Mouse (Mus musculus): ENCODE measurements around the gene Gria2. TPM values are rescaled to one million over a fixed set of nuclear protein-coding genes. Genes with fewer than 3 reads are reported as not detected.
A peak's percentile ranks its signal among the peaks of the same experiment; 100 is the strongest.

Gria2 gene
- polyA plus RNA-seq, 1 experiment from 2014 or later: 2.7 TPM

DNA sequence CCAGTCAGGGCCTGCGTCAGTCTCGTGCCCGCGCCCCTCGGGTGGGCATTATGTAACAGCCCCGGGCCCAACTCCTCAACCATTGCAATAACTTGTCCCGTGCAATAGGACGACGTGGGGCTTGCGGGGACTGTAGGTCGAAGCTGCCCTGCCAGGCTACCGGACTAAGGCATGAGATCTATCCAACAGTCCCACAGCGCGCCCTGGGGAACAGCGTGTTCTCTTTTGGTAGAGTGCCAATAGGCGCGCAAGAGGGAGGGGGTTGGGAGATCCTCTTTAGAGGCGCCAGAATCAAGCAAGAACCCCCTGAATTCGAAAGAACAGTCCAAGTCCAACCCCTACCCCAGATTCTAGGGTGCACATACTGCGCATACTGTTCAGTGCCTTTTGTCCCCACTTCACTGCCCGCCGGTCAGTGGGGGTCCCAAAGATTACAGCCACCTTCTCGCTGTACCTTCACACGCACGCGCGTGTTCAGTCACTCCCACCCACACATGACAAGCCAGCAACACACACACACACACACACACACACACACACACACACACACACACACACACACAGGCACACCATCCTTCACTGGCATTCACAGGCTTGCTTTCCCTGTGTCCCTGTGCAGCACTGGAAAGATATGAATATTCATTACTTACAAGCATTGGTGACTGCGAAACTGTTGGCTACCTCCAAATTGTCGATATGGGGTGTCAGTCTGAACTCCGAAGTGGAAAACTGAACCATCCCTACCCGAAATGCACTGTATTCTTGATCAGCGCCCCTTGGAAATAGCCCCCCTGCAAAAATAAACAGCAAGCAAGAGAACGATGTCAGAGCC lies 1.4 kb downstream of the Gria2 start:
- no peak overlapping the region for H3K27ac ChIP-seq
- WGBS: 10% methylated on average over 33 of the region's 33 CpGs
- H3K4me3 ChIP-seq (replicated peaks): peak overlapping the region; percentile 23
- H3K9ac ChIP-seq: no peak overlapping the region
- no peak; the same call in 1 of the 2 replicates for ATAC-seq (ENCODE audit: insufficient read depth, low FRiP score, low read depth)
- H3K4me1 ChIP-seq: peaks cover 12% of the 10 kb centered on the region; the same call in 1 of the 2 replicates
- H3K4me2 ChIP-seq: peak overlapping the region; percentile 50
- no peaks in the 10 kb centered on the region for H3K9me3 ChIP-seq
- H3K36me3 ChIP-seq: no peaks in the 10 kb centered on the region
- H3K27me3 ChIP-seq (replicated peaks): peaks cover 28% of the 10 kb centered on the region

DNA sequence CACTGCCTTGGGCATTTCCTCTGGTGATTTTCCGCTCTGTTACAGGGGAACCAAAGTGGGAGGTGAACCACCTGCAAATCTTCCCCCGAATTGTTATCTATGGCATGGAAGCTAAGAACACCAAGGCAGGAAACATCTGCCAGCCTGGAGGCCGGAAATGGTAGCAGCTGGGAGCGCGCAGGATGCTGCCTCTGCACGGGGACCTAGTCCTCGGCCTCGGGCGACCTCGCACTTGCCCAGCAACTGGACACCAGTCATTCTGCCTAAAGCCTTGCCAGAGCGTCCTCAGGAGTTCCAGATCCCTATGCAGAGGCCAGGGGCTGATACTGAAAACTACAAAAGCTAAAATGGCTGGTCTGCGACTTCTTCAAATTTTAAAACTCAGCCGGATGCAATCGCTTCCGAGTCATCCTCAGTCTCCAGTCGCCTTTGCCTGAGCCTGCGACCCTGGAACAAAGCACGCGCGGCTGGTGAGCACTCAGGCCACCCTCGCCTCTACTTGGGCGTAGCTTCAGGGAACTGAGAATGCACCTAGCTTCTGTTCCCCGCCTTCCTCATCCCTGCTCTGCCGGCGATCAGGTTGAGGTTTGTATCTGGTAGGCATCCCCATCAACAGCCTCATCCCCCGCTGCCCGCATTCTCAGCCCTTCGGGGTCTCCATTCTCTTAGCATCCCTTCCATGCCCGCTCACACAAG lies 2.2 kb downstream of the Gria2 start:
- Histone ChIP-seq H3K4me2 (peak overlapping the region; percentile 50), H3K27me3 (replicated peaks) (peaks cover 28% of the 10 kb centered on the region), H3K4me3 (replicated peaks) (peak overlapping the region; percentile 23), H3K9me3 (no peaks in the 10 kb centered on the region), H3K36me3 (no peaks in the 10 kb centered on the region), H3K9ac (no peak overlapping the region), H3K27ac (no peak overlapping the region), H3K4me1 (peaks cover 12% of the 10 kb centered on the region; the same call in 1 of the 2 replicates)
- 4% methylated on average over 29 of the region's 29 CpGs for WGBS
- no peak for ATAC-seq (ENCODE audit: insufficient read depth, low FRiP score, low read depth)

DNA sequence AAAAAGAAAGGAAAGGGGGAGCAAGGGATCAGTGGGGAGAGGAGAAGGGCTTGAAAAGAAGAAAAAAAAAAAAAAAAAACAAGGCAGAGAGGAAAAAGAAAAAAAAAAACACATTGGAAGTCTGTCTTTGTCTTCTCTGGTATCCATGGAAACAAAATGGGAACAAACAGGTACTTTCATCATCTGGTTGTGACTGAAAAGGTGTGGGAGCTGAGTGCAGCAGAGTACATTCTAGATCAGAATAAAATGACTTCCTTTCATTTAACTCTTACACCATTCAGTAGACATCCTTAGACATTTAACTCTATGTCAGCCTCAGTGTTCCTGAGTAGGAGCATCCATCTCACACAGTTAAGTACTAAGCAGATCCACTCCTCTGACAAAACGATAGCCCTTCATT lies 4.7 kb downstream of the Gria2 start:
- WGBS: 73% methylated on average over 1 of the region's 1 CpGs
- Histone ChIP-seq H3K36me3 (no peaks in the 10 kb centered on the region), H3K4me1 (peaks cover 12% of the 10 kb centered on the region; the same call in 1 of the 2 replicates), H3K27me3 (replicated peaks) (peaks cover 28% of the 10 kb centered on the region), H3K9me3 (no peaks in the 10 kb centered on the region), H3K27ac (no peak overlapping the region), H3K4me2 (no peak overlapping the region), H3K4me3 (replicated peaks) (no peak overlapping the region), H3K9ac (no peak overlapping the region)
- ATAC-seq (ENCODE audit: insufficient read depth, low FRiP score, low read depth): no peak

DNA sequence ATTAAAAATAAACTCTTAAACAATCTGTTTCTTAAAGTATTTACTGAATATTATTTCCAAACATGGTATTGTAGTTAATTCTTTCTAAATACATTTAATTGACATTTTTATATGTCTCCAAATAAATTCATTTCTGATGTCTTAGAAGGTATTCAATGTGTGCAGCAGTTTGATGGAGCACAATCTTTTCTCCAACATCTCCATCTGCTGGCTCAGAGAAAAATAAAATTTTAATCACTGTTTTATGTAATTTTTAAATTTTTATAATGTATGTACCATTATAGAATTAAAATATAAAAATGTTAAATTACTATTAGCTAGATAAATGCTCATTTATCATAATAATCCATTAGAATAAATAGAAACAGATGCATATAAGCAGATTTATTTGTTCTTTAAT lies 5.9 kb downstream of the Gria2 start:
- Histone ChIP-seq H3K27me3 (replicated peaks) (peaks cover 18% of the 10 kb centered on the region), H3K36me3 (no peaks in the 10 kb centered on the region), H3K4me1 (peaks cover 12% of the 10 kb centered on the region; the same call in 1 of the 2 replicates), H3K4me2 (no peak overlapping the region), H3K27ac (no peak overlapping the region), H3K9me3 (no peaks in the 10 kb centered on the region), H3K9ac (no peak overlapping the region), H3K4me3 (replicated peaks) (no peak overlapping the region)
- no peak for ATAC-seq (ENCODE audit: insufficient read depth, low FRiP score, low read depth)

DNA sequence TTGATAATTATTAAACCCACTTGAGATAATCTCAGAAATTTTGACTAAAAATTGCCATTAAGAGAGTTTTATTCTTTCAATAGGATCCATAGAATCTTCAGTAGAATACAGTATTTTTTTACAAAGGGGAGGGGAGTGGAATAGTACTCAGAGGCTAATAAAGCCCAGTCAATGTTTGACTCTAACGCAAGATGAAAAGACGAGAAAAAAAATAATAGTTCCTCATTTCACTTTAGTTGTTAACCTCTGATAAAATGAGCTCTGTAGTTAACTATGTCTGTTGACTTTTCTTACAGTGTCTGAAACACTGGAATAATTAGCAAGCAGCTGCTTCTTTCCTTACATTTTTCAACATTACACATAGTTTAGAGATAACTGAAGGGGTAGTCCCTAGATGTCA lies 7.4 kb downstream of the Gria2 start:
- Histone ChIP-seq H3K9ac (no peak overlapping the region), H3K4me2 (no peak overlapping the region), H3K36me3 (no peaks in the 10 kb centered on the region), H3K4me3 (replicated peaks) (no peak overlapping the region), H3K27ac (no peak overlapping the region), H3K9me3 (no peaks in the 10 kb centered on the region), H3K27me3 (replicated peaks) (peaks cover 3% of the 10 kb centered on the region), H3K4me1 (peaks cover 2% of the 10 kb centered on the region; the same call in 1 of the 2 replicates)
- 85% methylated on average over 2 of the region's 2 CpGs for WGBS
- ATAC-seq (ENCODE audit: insufficient read depth, low FRiP score, low read depth): no peak

DNA sequence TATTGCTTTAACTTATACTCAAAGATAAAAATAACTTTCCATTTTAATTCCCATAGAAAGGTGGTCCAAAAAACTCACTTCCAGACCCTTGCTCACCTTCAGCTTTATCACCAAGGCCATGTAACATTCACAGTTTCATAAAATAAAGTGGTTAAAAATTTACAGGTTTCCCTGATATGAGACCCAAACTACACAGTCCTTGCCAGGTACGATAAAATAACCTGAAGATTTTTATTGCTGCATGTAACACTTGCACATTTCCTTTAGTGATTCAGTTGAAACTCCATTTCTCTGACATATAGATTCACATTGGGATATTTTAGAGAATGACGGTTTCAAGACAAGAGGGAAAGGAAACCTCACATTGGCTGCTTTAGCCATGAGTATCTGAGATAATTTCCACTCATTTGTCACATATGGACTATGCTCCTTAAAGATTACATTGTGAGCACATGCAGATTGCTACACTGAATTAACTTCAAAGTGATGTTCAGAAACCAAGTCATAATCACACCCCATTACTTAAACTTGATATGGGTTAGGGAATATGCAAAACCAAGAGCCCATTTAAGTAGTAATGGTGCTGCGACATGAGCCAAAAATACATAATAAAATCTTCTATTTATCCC lies 15.4 kb downstream of the Gria2 start:
- 72% methylated on average over 3 of the region's 3 CpGs for WGBS
- Histone ChIP-seq H3K9ac (no peak overlapping the region), H3K4me2 (no peak overlapping the region), H3K9me3 (no peaks in the 10 kb centered on the region), H3K36me3 (no peaks in the 10 kb centered on the region), H3K27me3 (replicated peaks) (no peaks in the 10 kb centered on the region), H3K4me3 (replicated peaks) (no peak overlapping the region), H3K4me1 (no peaks in the 10 kb centered on the region), H3K27ac (no peak overlapping the region)
- no peak for ATAC-seq (ENCODE audit: insufficient read depth, low FRiP score, low read depth)

DNA sequence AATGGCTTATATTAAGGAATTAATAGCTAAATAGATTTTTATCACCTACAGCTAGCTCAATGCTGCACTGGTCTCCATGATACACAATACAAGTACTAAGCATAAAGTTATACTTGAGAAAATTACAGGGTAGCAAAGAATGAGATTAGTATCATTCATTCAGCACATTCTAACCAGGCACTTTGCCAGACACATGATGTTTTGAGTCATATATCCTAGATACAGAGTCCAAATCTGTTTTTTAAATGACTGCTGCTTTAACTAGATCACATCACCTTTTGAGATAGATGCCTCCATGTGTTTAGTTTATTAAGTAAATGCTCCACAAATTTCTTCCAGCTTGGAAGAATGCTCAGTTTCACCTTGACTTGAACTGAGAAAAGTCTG lies 21.5 kb downstream of the Gria2 start:
- H3K9ac ChIP-seq: no peak overlapping the region
- ATAC-seq (ENCODE audit: insufficient read depth, low FRiP score, low read depth): no peak

DNA sequence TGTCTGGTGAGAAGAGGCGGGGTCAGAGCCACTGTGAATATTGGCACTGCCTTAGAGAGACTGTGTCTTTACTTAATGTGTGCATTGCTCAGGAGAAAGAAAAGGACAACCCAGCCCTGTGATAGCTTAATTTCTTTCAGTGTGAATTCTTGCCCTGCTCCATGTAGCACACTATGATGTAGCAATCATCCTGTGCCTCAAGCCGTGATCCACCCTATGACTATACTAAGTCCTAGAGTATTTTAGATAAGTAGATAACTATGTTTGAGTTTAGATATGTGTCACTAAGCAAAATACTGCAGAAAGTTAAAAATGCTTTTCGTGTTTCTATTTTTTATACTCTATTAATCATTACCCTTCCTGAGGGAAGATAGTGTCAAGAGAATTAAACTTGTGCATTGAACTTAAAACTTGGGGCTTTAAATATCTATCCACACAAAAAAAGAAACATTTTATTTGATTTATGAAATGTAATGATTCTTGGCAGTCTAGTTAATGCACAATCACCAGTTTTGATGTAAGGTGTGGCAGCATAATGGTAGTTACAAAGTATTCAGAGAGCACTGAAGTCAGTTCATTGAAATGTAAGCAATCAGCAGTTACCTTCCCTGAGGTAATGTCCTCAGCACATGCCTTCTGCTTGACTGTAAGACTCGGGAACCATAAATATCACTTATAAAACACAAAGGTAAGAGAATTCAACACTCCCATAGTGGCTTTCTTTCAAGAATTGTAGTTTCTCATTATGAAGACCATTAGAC lies 22.1 kb downstream of the Gria2 start:
- WGBS: 76% methylated on average over 4 of the region's 4 CpGs
- H3K27ac ChIP-seq: no peak overlapping the region
- no peak for ATAC-seq (ENCODE audit: insufficient read depth, low FRiP score, low read depth)

More for the DNA sequence above, 21.5 kb downstream of the Gria2 start:
- Histone ChIP-seq H3K4me3 (replicated peaks) (no peak overlapping the region), H3K9me3 (no peaks in the 10 kb centered on the region), H3K4me1 (no peaks in the 10 kb centered on the region), H3K4me2 (no peak overlapping the region), H3K36me3 (no peaks in the 10 kb centered on the region), H3K27ac (no peak overlapping the region), H3K27me3 (replicated peaks) (no peaks in the 10 kb centered on the region)

DNA sequence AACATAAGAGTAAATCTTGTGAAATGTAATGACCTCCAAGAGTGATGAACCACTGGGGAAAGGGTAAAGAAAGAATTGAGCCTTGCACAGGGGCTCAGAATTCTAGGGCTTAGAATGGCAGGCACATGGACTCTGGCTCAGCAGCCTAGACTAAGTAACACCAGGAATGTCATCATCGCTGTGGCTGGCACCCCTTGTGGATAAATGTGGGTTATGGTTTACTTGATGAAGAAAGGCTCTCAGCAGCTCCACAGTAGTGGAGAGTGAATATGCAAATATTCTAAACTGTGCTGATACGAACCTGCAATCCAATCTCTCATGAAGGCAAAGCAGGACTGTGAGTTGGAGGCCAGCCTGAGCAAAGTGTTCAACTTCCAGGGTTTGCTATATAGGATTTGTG lies 26.0 kb downstream of the Gria2 start:
- Histone ChIP-seq H3K4me3 (replicated peaks) (no peak overlapping the region), H3K36me3 (no peaks in the 10 kb centered on the region), H3K9me3 (no peaks in the 10 kb centered on the region), H3K27ac (no peak overlapping the region), H3K4me1 (no peaks in the 10 kb centered on the region), H3K4me2 (no peak overlapping the region), H3K27me3 (replicated peaks) (no peaks in the 10 kb centered on the region), H3K9ac (no peak overlapping the region)
- ATAC-seq (ENCODE audit: insufficient read depth, low FRiP score, low read depth): no peak
- WGBS: 67% methylated on average over 2 of the region's 2 CpGs

More for the DNA sequence above, 22.1 kb downstream of the Gria2 start:
- Histone ChIP-seq H3K9ac (no peak overlapping the region), H3K27me3 (replicated peaks) (no peaks in the 10 kb centered on the region), H3K4me2 (no peak overlapping the region), H3K36me3 (no peaks in the 10 kb centered on the region), H3K4me1 (no peaks in the 10 kb centered on the region), H3K9me3 (no peaks in the 10 kb centered on the region), H3K4me3 (replicated peaks) (no peak overlapping the region)

DNA sequence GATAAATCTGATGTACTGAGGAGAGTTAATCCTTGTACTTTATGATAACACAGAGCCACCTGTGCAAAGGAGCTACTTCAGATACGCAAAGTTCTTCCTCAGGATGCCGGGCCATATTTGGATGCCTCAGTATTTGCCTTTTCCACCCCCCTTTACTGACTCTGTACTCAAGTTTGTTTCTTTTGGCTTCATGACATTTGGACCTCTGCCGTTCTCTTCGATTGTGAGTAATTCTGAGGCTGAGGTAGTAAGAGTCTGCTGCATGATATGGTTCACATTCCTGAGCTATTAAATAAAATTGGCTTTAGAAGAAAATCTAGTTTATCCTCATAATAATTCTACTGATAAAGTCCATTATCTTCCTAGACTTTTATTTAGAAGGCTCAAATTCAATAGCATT lies 26.7 kb downstream of the Gria2 start:
- 81% methylated on average over 4 of the region's 4 CpGs for whole genome bisulfite sequencing
- H3K27ac ChIP-seq: no peak overlapping the region
- H3K9me3 ChIP-seq: no peaks in the 10 kb centered on the region

DNA sequence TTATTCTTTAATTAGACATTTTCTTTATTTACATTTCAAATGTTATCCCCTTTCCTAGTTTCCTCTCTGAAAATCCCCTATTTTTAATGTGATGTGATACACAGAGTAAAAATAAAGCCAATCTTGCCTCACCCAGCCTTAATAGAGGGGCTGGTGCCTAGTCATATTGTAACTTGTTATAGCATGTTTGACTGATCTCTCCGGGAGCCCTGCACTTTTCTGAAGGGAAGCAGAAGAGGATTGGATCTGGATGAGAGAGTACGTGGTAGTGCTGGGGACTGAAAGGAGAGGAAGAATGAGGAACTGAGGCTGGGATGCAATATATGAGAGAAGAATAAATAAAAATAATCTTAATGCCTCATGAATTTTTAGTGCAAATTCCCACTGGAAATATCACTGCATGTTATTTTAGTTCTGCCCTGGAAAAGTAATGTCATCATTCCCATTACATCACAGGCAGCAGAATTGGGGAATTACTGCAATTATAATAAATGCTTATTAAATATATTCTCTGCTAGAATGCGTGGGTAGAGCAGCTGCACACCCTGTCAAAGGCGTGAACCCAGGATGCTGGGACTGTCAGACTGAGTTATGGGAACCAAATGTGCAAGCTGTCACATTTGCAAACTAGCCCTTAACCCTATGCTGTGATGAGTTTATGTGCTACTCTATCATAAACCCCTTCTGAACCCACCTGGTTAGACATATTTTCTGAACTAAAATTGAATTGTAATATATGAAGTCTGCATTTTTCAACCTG lies 28.4 kb downstream of the Gria2 start:
- H3K36me3 ChIP-seq: no peaks in the 10 kb centered on the region
- H3K4me1 ChIP-seq: no peaks in the 10 kb centered on the region
- no peak overlapping the region for H3K4me3 ChIP-seq (replicated peaks)
- no peaks in the 10 kb centered on the region for H3K9me3 ChIP-seq
- H3K27ac ChIP-seq: no peak overlapping the region
- no peak for ATAC-seq (ENCODE audit: insufficient read depth, low FRiP score, low read depth)
- H3K4me2 ChIP-seq: no peak overlapping the region
- WGBS: 62% methylated on average over 4 of the region's 4 CpGs
- no peak overlapping the region for H3K9ac ChIP-seq
- no peaks in the 10 kb centered on the region for H3K27me3 ChIP-seq (replicated peaks)

More for the DNA sequence above, 26.7 kb downstream of the Gria2 start:
- H3K27me3 ChIP-seq (replicated peaks): no peaks in the 10 kb centered on the region
- ATAC-seq (ENCODE audit: insufficient read depth, low FRiP score, low read depth): no peak
- H3K36me3 ChIP-seq: no peaks in the 10 kb centered on the region
- H3K4me1 ChIP-seq: no peaks in the 10 kb centered on the region
- no peak overlapping the region for H3K9ac ChIP-seq
- H3K4me2 ChIP-seq: no peak overlapping the region
- no peak overlapping the region for H3K4me3 ChIP-seq (replicated peaks)

All from stomach, embryonic 15.5 days (tissue).